ENCODE assay signal across 12 mouse cellular contexts in genomic region chr8:127266777-127267176, GRCm38 (mm10).
"Had no signal": no experiment of that assay in that cellular context is flagged by ENCODE, and none has a peak within 500 bp of the region (broad histone marks: within the 10 kb centered on the region; RNA-seq: fewer than 3 reads in every experiment).

No protein-coding gene starts in this region.

- H3K36me3 ChIP-seq: kidney, embryonic 15.5 days; limb, embryonic 10.5 days; liver, embryonic 15.5 days; neural tube, embryonic 12.5 days had no signal

- DNase-seq: kidney, adult 2 months; kidney, postnatal 14 days; lung, adult 2 months; lung, postnatal 36 days; thymus, postnatal 4 days had no signal

- ATAC-seq: lung, postnatal 0 days had no signal

- H3K9ac ChIP-seq: kidney, embryonic 15.5 days; liver, embryonic 15.5 days; neural tube, embryonic 12.5 days had no signal

- H3K4me3 ChIP-seq: kidney, embryonic 15.5 days; limb, embryonic 10.5 days; liver, embryonic 15.5 days; neural tube, embryonic 12.5 days had no signal

- H3K27ac ChIP-seq: kidney, embryonic 15.5 days; liver, embryonic 15.5 days; neural tube, embryonic 12.5 days; stomach, postnatal 0 days had no signal

- H3K4me2 ChIP-seq: kidney, embryonic 15.5 days; liver, embryonic 11.5 days; liver, embryonic 15.5 days; neural tube, embryonic 12.5 days had no signal

- H3K9me3 ChIP-seq: kidney, embryonic 15.5 days; limb, embryonic 10.5 days; liver, embryonic 15.5 days; neural tube, embryonic 12.5 days had no signal

- H3K27me3 ChIP-seq: kidney, embryonic 15.5 days; liver, embryonic 15.5 days had no signal
